Mouse (Mus musculus): ENCODE results near the gene Farp2. TPM values are rescaled to one million over a fixed set of nuclear protein-coding genes. Genes with fewer than 3 reads are reported as not detected.
"Not testable (repeated sequence)": the region's sequence is repeated elsewhere in the genome, so short reads cannot be mapped to it uniquely, and the experiment has no call there.

Gene Farp2
- 2.7 and 3.5 TPM in 2 replicates for polyA plus RNA-seq (2015; fragmentation: Nextera tagmentation; extraction: Ambion mirVana)

- Histone ChIP-seq H3K36me3 (ENCODE audit: poor library complexity, severe bottlenecking) (peaks cover 12% of the 10 kb centered on the region), H3K4me1 (peaks cover 16% of the 10 kb centered on the region), H3K4me3 (peak within 1 kb of the TSS; percentile 69), H3K27ac (peak within 1 kb of the TSS; percentile 60), H3K9ac (peak within 1 kb of the TSS; percentile 87), H3K9me3 (replicated peaks) (no peaks in the 10 kb centered on the region), H3K27me3 (no peaks in the 10 kb centered on the region), H3K4me2 (peak within 1 kb of the TSS; percentile 91)
- peak; percentile 98 for ATAC-seq
- under 1% methylated on average over 43 of the region's 71 CpGs for WGBS
Measured at GRCm38 (mm10) chr1:93511585-93512350, at the start of gene Farp2. Farp2 (plus strand) TSS chr1:93512079.

- H3K4me2 ChIP-seq: no peak overlapping the region
Measured at GRCm38 (mm10) chr1:93465066-93465465, 46.8 kb upstream of the Farp2 start.

GRCm38 (mm10) chr1:93465746-93466145 is 46.1 kb upstream of the Farp2 start:
- Histone ChIP-seq H3K9ac (no peak overlapping the region), H3K4me3 (no peak overlapping the region), H3K4me1 (no peaks in the 10 kb centered on the region), H3K27ac (no peak overlapping the region), H3K4me2 (no peak overlapping the region), H3K9me3 (replicated peaks) (no peaks in the 10 kb centered on the region), H3K36me3 (ENCODE audit: poor library complexity, severe bottlenecking) (no peaks in the 10 kb centered on the region), H3K27me3 (no peaks in the 10 kb centered on the region)
- ATAC-seq: no peak

More at GRCm38 (mm10) chr1:93465066-93465465, 46.8 kb upstream of the Farp2 start:
- Histone ChIP-seq H3K27me3 (no peaks in the 10 kb centered on the region), H3K4me3 (no peak overlapping the region), H3K9ac (no peak overlapping the region), H3K4me1 (no peaks in the 10 kb centered on the region), H3K27ac (no peak overlapping the region), H3K36me3 (ENCODE audit: poor library complexity, severe bottlenecking) (no peaks in the 10 kb centered on the region), H3K9me3 (replicated peaks) (no peaks in the 10 kb centered on the region)
- no peak for ATAC-seq

GRCm38 (mm10) chr1:93468626-93469025 is 43.3 kb upstream of the Farp2 start:
- H3K9ac ChIP-seq: no peak overlapping the region
- H3K4me2 ChIP-seq: no peak overlapping the region
- H3K36me3 ChIP-seq (ENCODE audit: poor library complexity, severe bottlenecking): no peaks in the 10 kb centered on the region
- H3K27ac ChIP-seq: no peak overlapping the region
- H3K27me3 ChIP-seq: no peaks in the 10 kb centered on the region
- no peaks in the 10 kb centered on the region for H3K9me3 ChIP-seq (replicated peaks)
- H3K4me1 ChIP-seq: no peaks in the 10 kb centered on the region
- H3K4me3 ChIP-seq: no peak overlapping the region
- ATAC-seq: no peak
- WGBS: 85% methylated on average over 4 of the region's 4 CpGs

GRCm38 (mm10) chr1:93475694-93476093 is 36.2 kb upstream of the Farp2 start:
- Histone ChIP-seq H3K27me3 (no peaks in the 10 kb centered on the region), H3K4me1 (peaks cover 18% of the 10 kb centered on the region), H3K9ac (no peak overlapping the region), H3K27ac (no peak overlapping the region), H3K9me3 (replicated peaks) (no peaks in the 10 kb centered on the region), H3K4me2 (no peak overlapping the region), H3K36me3 (ENCODE audit: poor library complexity, severe bottlenecking) (no peaks in the 10 kb centered on the region), H3K4me3 (no peak overlapping the region)
- ATAC-seq: no peak
- WGBS: 94% methylated on average over 3 of the region's 3 CpGs

GRCm38 (mm10) chr1:93477758-93478585 is 33.9 kb upstream of the Farp2 start:
- Histone ChIP-seq H3K36me3 (ENCODE audit: poor library complexity, severe bottlenecking) (no peaks in the 10 kb centered on the region), H3K9ac (peak overlapping the region; percentile 87), H3K4me2 (peak overlapping the region; percentile 73), H3K4me1 (peaks cover 22% of the 10 kb centered on the region), H3K27me3 (no peaks in the 10 kb centered on the region), H3K9me3 (replicated peaks) (no peaks in the 10 kb centered on the region), H3K4me3 (peak overlapping the region; percentile 92), H3K27ac (peak overlapping the region; percentile 93)
- peak; percentile 97 for ATAC-seq
- under 1% methylated on average over 41 of the region's 41 CpGs for WGBS

- no peaks in the 10 kb centered on the region for H3K27me3 ChIP-seq
- peak within 1 kb of the TSS; percentile 73 for H3K4me2 ChIP-seq
- peak within 1 kb of the TSS; percentile 87 for H3K9ac ChIP-seq
- WGBS: under 1% methylated on average over 72 of the region's 74 CpGs
- H3K4me3 ChIP-seq: peak within 1 kb of the TSS; percentile 92
- peak; percentile 94 for ATAC-seq
- peak within 1 kb of the TSS; percentile 93 for H3K27ac ChIP-seq
- no peaks in the 10 kb centered on the region for H3K9me3 ChIP-seq (replicated peaks)
- H3K36me3 ChIP-seq (ENCODE audit: poor library complexity, severe bottlenecking): no peaks in the 10 kb centered on the region
- peaks cover 22% of the 10 kb centered on the region for H3K4me1 ChIP-seq
Measured at GRCm38 (mm10) chr1:93478586-93479475, 33.0 kb upstream of the Farp2 start, which contains the start of gene Hdlbp. Hdlbp (minus strand) TSS chr1:93478815.

GRCm38 (mm10) chr1:93479476-93480083 is 32.3 kb upstream of the Farp2 start:
- Histone ChIP-seq H3K27me3 (no peaks in the 10 kb centered on the region), H3K36me3 (ENCODE audit: poor library complexity, severe bottlenecking) (no peaks in the 10 kb centered on the region)

GRCm38 (mm10) chr1:93486302-93486701 is 25.6 kb upstream of the Farp2 start:
- not testable (repeated sequence) for H3K27ac ChIP-seq; H3K4me2 ChIP-seq; H3K27me3 ChIP-seq; H3K36me3 ChIP-seq (ENCODE audit: poor library complexity, severe bottlenecking); H3K9ac ChIP-seq; H3K4me1 ChIP-seq; ATAC-seq; H3K4me3 ChIP-seq; H3K9me3 ChIP-seq (replicated peaks)
- 88% methylated on average over 3 of the region's 3 CpGs for WGBS

More at GRCm38 (mm10) chr1:93479476-93480083, 32.3 kb upstream of the Farp2 start:
- Histone ChIP-seq H3K4me3 (peak overlapping the region; percentile 92), H3K27ac (peak overlapping the region; percentile 93), H3K4me2 (peak overlapping the region; percentile 73), H3K4me1 (peaks cover 22% of the 10 kb centered on the region), H3K9me3 (replicated peaks) (no peaks in the 10 kb centered on the region), H3K9ac (peak overlapping the region; percentile 87)
- 5% methylated on average over 23 of the region's 23 CpGs for WGBS
- ATAC-seq: no peak

- peaks cover 54% of the 10 kb centered on the region for H3K36me3 ChIP-seq (ENCODE audit: poor library complexity, severe bottlenecking)
- no peak overlapping the region for H3K4me3 ChIP-seq
- H3K4me2 ChIP-seq: no peak overlapping the region
- H3K27me3 ChIP-seq: no peaks in the 10 kb centered on the region
- WGBS: 91% methylated on average over 3 of the region's 3 CpGs
- no peaks in the 10 kb centered on the region for H3K4me1 ChIP-seq
- no peak overlapping the region for H3K27ac ChIP-seq
- no peaks in the 10 kb centered on the region for H3K9me3 ChIP-seq (replicated peaks)
- no peak overlapping the region for H3K9ac ChIP-seq
- ATAC-seq: no peak
Measured at GRCm38 (mm10) chr1:93495312-93495711, 16.6 kb upstream of the Farp2 start.

GRCm38 (mm10) chr1:93506944-93507676 is 4.8 kb upstream of the Farp2 start:
- ATAC-seq: peak; percentile 9; the same call in 1 of the 2 replicates
- H3K9ac ChIP-seq: no peak overlapping the region
- 57% methylated on average over 10 of the region's 10 CpGs for WGBS
- H3K4me3 ChIP-seq: no peak overlapping the region
- no peak overlapping the region for H3K4me2 ChIP-seq
- no peaks in the 10 kb centered on the region for H3K9me3 ChIP-seq (replicated peaks)
- peaks cover 43% of the 10 kb centered on the region for H3K36me3 ChIP-seq (ENCODE audit: poor library complexity, severe bottlenecking)
- no peak overlapping the region for H3K27ac ChIP-seq
- no peaks in the 10 kb centered on the region for H3K27me3 ChIP-seq
- peaks cover 7% of the 10 kb centered on the region for H3K4me1 ChIP-seq

All from forebrain, embryonic 13.5 days (tissue).